Mouse (Mus musculus) ES-Bruce4 (cell line): ENCODE results near the gene Zfp1.

ENCODE experiments used
- CTCF ChIP-seq: IDR thresholded peaks from one replicate; pipeline ENCODE4 v1.8.1; 2011; ENCODE audit warnings: low read depth, low read length
- POLR2A ChIP-seq: IDR thresholded peaks from one replicate; pipeline ENCODE4 v1.8.1; 2011; ENCODE audit warnings: low read length; ENCODE audit not compliant: insufficient read depth

- no peak for TF ChIP-seq CTCF
- no peak for TF ChIP-seq POLR2A
Measured at GRCm38 (mm10) chr8:111666751-111667150, 23.6 kb downstream of the Zfp1 start.
